Mouse (Mus musculus) embryonic facial prominence, embryonic 14.5 days (tissue): ENCODE measurements around the gene Tcea3. TPM values are rescaled to one million over a fixed set of nuclear protein-coding genes. Genes with fewer than 3 reads are reported as not detected.
A peak's percentile ranks its signal among the peaks of the same experiment; 100 is the strongest.

Experiments
- ATAC-seq: fragments of 200-750 bp; cut with Nextera tagmentation; 2 replicates; pipeline ENCODE4 v1.8.0; 2017; ENCODE audit warnings: low read depth, moderate number of reproducible peaks, moderate TSS enrichment
- DNase-seq: peaks from one replicate; pipeline ENCODE4 v3.0.0-alpha.2; 2015; ENCODE audit warnings: low spot score
- H3K27ac ChIP-seq: fragments of 300-500 bp; sonication (generic); replicated peaks from 2 replicates; pipeline ENCODE4 v1.5.1; 2014; ENCODE audit warnings: low read depth, mild to moderate bottlenecking, low read length, moderate library complexity
- H3K27me3 ChIP-seq: fragments of 300-500 bp; sonication (generic); replicated peaks from 2 replicates; pipeline ENCODE4 v1.6.1; 2014; ENCODE audit warnings: low read length; ENCODE audit not compliant: control insufficient read depth, insufficient read depth
- H3K36me3 ChIP-seq: fragments of 300-500 bp; sonication (generic); 2 replicates; pipeline ENCODE4 v1.6.1; 2014; ENCODE audit warnings: low read length, mixed read lengths; ENCODE audit not compliant: control insufficient read depth, insufficient read depth
- H3K4me1 ChIP-seq: fragments of 300-500 bp; sonication (generic); 2 replicates; pipeline ENCODE4 v1.6.1; 2014; ENCODE audit warnings: antibody characterized with exemption, low read length; ENCODE audit not compliant: control insufficient read depth, insufficient read depth
- H3K4me2 ChIP-seq: fragments of 300-500 bp; sonication (generic); 2 replicates; pipeline ENCODE4 v1.6.1; 2014; ENCODE audit warnings: low read depth, mild to moderate bottlenecking, low read length, moderate library complexity, mixed read lengths
- H3K4me3 ChIP-seq: fragments of 300-500 bp; sonication (generic); 2 replicates; pipeline ENCODE4 v1.5.1; 2014; ENCODE audit warnings: low read depth, mild to moderate bottlenecking, low read length
- H3K9ac ChIP-seq: fragments of 300-500 bp; sonication (generic); 2 replicates; pipeline ENCODE4 v1.6.1; 2014; ENCODE audit warnings: low read depth, mild to moderate bottlenecking, low read length, moderate library complexity, mixed read lengths
- H3K9me3 ChIP-seq: fragments of 300-500 bp; sonication (generic); 2 replicates; pipeline ENCODE4 v1.6.1; 2016; ENCODE audit warnings: low read length; ENCODE audit not compliant: control insufficient read depth
- WGBS: fragments of 180-500 bp; shearing (Covaris S2); extraction: QIAGEN DNeasy Blood & Tissue Kit; methylation state at CpG from one replicate; pipeline ENCODE4 v1.1.7; 2014; 5-methylcytosine and 5-hydroxymethylcytosine counted together
- polyA plus RNA-seq: library from polyadenylated mRNA; unstranded; fragments of >200 nt; fragmentation: Nextera tagmentation; extraction: Ambion mirVana; gene quantifications from 2 replicates; pipeline ENCODE4 v1.2.1, GENCODE M21; 2014

Gene Tcea3
- polyA plus RNA-seq, 1 experiment from 2014 or later: 27.2 TPM

- Histone ChIP-seq H3K4me1 (peaks cover 8% of the 10 kb centered on the region), H3K36me3 (peaks cover 48% of the 10 kb centered on the region), H3K9ac (no peak overlapping the region), H3K27ac (no peak overlapping the region), H3K4me3 (no peak overlapping the region), H3K27me3 (peaks cover 35% of the 10 kb centered on the region), H3K9me3 (no peaks in the 10 kb centered on the region), H3K4me2 (no peak overlapping the region)
- 49% methylated on average over 8 of the region's 8 CpGs for WGBS
- no peak for ATAC-seq
- no peak for DNase-seq
These were observed 5.3 kb upstream of the Tcea3 start for GRCm38 (mm10) chr4:136242065-136242703.

- 81% methylated on average over 7 of the region's 7 CpGs for WGBS
- Histone ChIP-seq H3K4me3 (no peak overlapping the region), H3K4me1 (peaks cover 14% of the 10 kb centered on the region), H3K27ac (no peak overlapping the region), H3K9ac (no peak overlapping the region), H3K36me3 (peaks cover 48% of the 10 kb centered on the region), H3K27me3 (peaks cover 37% of the 10 kb centered on the region), H3K9me3 (no peaks in the 10 kb centered on the region), H3K4me2 (no peak overlapping the region)
- DNase-seq (no peak), ATAC-seq (no peak)
These were observed 4.8 kb upstream of the Tcea3 start for GRCm38 (mm10) chr4:136242728-136243127.

GRCm38 (mm10) chr4:136244208-136244607 is 3.3 kb upstream of the Tcea3 start:
- H3K4me1 ChIP-seq: peaks cover 28% of the 10 kb centered on the region
- WGBS: 66% methylated on average over 7 of the region's 7 CpGs
- no peak overlapping the region for H3K4me3 ChIP-seq
- no peak overlapping the region for H3K9ac ChIP-seq
- H3K4me2 ChIP-seq: no peak overlapping the region
- H3K27ac ChIP-seq: no peak overlapping the region
- H3K36me3 ChIP-seq: peaks cover 41% of the 10 kb centered on the region
- ATAC-seq (no peak), DNase-seq (no peak)
- H3K9me3 ChIP-seq: no peaks in the 10 kb centered on the region
- H3K27me3 ChIP-seq: peaks cover 42% of the 10 kb centered on the region

- H3K4me2 ChIP-seq: no peak overlapping the region
- no peak overlapping the region for H3K4me3 ChIP-seq
- no peak overlapping the region for H3K27ac ChIP-seq
- H3K9ac ChIP-seq: no peak overlapping the region
- DNase-seq (no peak), ATAC-seq (no peak)
- H3K9me3 ChIP-seq: no peaks in the 10 kb centered on the region
- H3K36me3 ChIP-seq: peaks cover 34% of the 10 kb centered on the region
- H3K27me3 ChIP-seq: peaks cover 56% of the 10 kb centered on the region
- WGBS: 38% methylated on average over 5 of the region's 5 CpGs
- peaks cover 33% of the 10 kb centered on the region for H3K4me1 ChIP-seq
These were observed 1.8 kb upstream of the Tcea3 start for GRCm38 (mm10) chr4:136245681-136246080.

- Histone ChIP-seq H3K4me3 (peak overlapping the region; percentile 55; the same call in 1 of the 2 replicates), H3K36me3 (peaks cover 26% of the 10 kb centered on the region), H3K27ac (no peak overlapping the region), H3K4me1 (peaks cover 33% of the 10 kb centered on the region), H3K4me2 (peak overlapping the region; percentile 99), H3K9me3 (no peaks in the 10 kb centered on the region), H3K9ac (0 out of 2 replicates have a peak overlapping the region, but pooled peaks have one; percentile 8), H3K27me3 (peaks cover 57% of the 10 kb centered on the region)
- DNase-seq (no peak), ATAC-seq (peak; percentile 13; the same call in 1 of the 2 replicates)
- 3% methylated on average over 12 of the region's 12 CpGs for WGBS
These were observed 960 bp upstream of the Tcea3 start for GRCm38 (mm10) chr4:136246568-136246969.

GRCm38 (mm10) chr4:136247386-136247728 is 172 bp upstream of the Tcea3 start:
- H3K4me3 ChIP-seq: peak overlapping the region; percentile 55
- H3K4me1 ChIP-seq: peaks cover 33% of the 10 kb centered on the region
- peaks cover 63% of the 10 kb centered on the region for H3K27me3 ChIP-seq
- WGBS: 2% methylated on average over 14 of the region's 14 CpGs
- no peaks in the 10 kb centered on the region for H3K9me3 ChIP-seq
- peaks cover 23% of the 10 kb centered on the region for H3K36me3 ChIP-seq
- DNase-seq: no peak
- H3K9ac ChIP-seq: peak overlapping the region; percentile 62; the same call in 1 of the 2 replicates
- ATAC-seq: peak; percentile 4; the same call in 1 of the 2 replicates
- no peak overlapping the region for H3K27ac ChIP-seq
- peak overlapping the region; percentile 99 for H3K4me2 ChIP-seq

- Histone ChIP-seq H3K27ac (no peak overlapping the region), H3K36me3 (peaks cover 12% of the 10 kb centered on the region), H3K4me1 (peaks cover 33% of the 10 kb centered on the region), H3K9me3 (no peaks in the 10 kb centered on the region), H3K9ac (peak overlapping the region; percentile 62), H3K27me3 (peaks cover 63% of the 10 kb centered on the region), H3K4me3 (peak overlapping the region; percentile 55), H3K4me2 (peak overlapping the region; percentile 99)
- peak; percentile 56 for DNase-seq
- WGBS: 1% methylated on average over 35 of the region's 37 CpGs
- ATAC-seq: peak; percentile 19
These were observed 1.2 kb downstream of the Tcea3 start for GRCm38 (mm10) chr4:136248464-136249331.

GRCm38 (mm10) chr4:136249332-136249647 is 1.8 kb downstream of the Tcea3 start:
- Histone ChIP-seq H3K9ac (peak overlapping the region; percentile 32; the same call in 1 of the 2 replicates), H3K9me3 (no peaks in the 10 kb centered on the region), H3K4me1 (peaks cover 33% of the 10 kb centered on the region), H3K27ac (no peak overlapping the region), H3K4me2 (peak overlapping the region; percentile 99), H3K4me3 (peak overlapping the region; percentile 55), H3K27me3 (peaks cover 63% of the 10 kb centered on the region), H3K36me3 (peaks cover 6% of the 10 kb centered on the region)
- DNase-seq: no peak
- ATAC-seq: no peak
- 9% methylated on average over 11 of the region's 11 CpGs for WGBS
